Mouse (Mus musculus) embryonic facial prominence, embryonic 15.5 days (tissue): Measurements from ENCODE around the gene Prkcz. TPM values are rescaled to one million over a fixed set of nuclear protein-coding genes. Genes with fewer than 3 reads are reported as not detected.
A peak's percentile ranks its signal among the peaks of the same experiment; 100 is the strongest.

ENCODE experiments used
- ATAC-seq: fragments of 200-750 bp; cut with Nextera tagmentation; 2 replicates; pipeline ENCODE4 v1.8.0; 2017; ENCODE audit warnings: low read depth, moderate TSS enrichment; ENCODE audit not compliant: insufficient number of reproducible peaks, low FRiP score, low TSS enrichment
- H3K27ac ChIP-seq: fragments of 300-500 bp; sonication (generic); replicated peaks from 2 replicates; pipeline ENCODE4 v1.5.1; 2015; ENCODE audit warnings: mild to moderate bottlenecking, inconsistent platforms
- H3K27me3 ChIP-seq: fragments of 300-500 bp; sonication (generic); 2 replicates; pipeline ENCODE4 v1.6.1; 2015; ENCODE audit warnings: inconsistent platforms
- H3K36me3 ChIP-seq: fragments of 300-500 bp; sonication (generic); 2 replicates; pipeline ENCODE4 v1.6.1; 2015; ENCODE audit warnings: mild to moderate bottlenecking, inconsistent platforms
- H3K4me1 ChIP-seq: fragments of 300-500 bp; sonication (generic); 2 replicates; pipeline ENCODE4 v1.6.1; 2015; ENCODE audit warnings: inconsistent platforms
- H3K4me2 ChIP-seq: fragments of 300-500 bp; sonication (generic); replicated peaks from 2 replicates; pipeline ENCODE4 v1.6.1; 2015; ENCODE audit warnings: mild to moderate bottlenecking, inconsistent platforms
- H3K4me3 ChIP-seq: fragments of 300-500 bp; sonication (generic); replicated peaks from 2 replicates; pipeline ENCODE4 v1.5.1; 2015; ENCODE audit warnings: mild to moderate bottlenecking, inconsistent platforms
- H3K9ac ChIP-seq: fragments of 300-500 bp; sonication (generic); 2 replicates; pipeline ENCODE4 v1.6.1; 2015; ENCODE audit warnings: inconsistent platforms
- H3K9me3 ChIP-seq: fragments of 300-500 bp; sonication (generic); replicated peaks from 2 replicates; pipeline ENCODE4 v1.6.1; 2016; ENCODE audit warnings: inconsistent platforms
- WGBS: fragments of 180-500 bp; shearing (Covaris S2); methylation state at CpG from one replicate; pipeline ENCODE4 v1.1.7; 2015; 5-methylcytosine and 5-hydroxymethylcytosine counted together
- polyA plus RNA-seq: library from polyadenylated mRNA; unstranded; fragments of >200 nt; fragmentation: Nextera tagmentation; extraction: Ambion mirVana; gene quantifications from 2 replicates; pipeline ENCODE4 v1.2.1, GENCODE M21; 2015

Gene Prkcz
- polyA plus RNA-seq, 1 experiment from 2014 or later, result 12.4 TPM

DNA sequence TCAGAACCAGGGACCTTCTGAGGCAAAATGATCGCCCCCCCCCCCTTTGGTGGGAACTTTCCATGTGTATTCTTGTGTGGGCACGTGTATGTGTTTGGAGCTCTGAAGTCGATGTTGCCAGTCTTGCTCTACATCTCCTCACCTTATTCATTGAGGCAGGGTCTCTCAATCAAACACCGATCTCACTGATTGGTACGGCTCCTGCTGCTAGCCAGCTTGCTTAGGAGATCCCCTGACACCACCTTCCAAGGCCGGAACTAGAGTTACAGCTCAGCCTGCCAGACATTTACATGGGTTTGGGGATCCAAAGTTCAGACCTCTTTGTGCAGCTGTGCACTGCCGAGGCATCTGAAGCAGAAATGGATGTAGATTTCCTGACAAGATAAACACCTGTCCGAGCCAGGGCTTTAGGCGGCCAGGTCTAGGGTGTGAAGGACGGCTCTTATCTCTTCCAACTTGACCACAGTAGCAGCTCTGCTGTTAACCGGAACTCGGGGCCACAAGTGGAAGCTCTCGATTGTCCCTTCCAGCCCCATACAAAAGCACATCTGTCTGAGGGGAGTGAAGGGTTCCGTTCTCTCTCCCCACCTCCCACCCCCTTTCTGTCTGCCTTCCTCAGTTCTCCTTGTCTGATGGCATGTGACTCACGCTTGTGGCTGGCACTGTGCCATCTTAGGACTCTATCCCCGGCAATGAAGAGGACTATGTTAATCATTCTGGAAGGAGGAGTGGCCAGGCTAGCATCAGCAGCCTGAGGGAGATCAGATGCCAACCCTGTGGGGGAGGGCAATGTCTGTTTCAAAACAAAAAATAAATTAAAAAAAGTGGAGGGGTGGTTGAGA lies 81.0 kb downstream of the Prkcz start:
- no peaks in the 10 kb centered on the region for H3K27me3 ChIP-seq
- ATAC-seq, result no peak
- H3K4me1 ChIP-seq, result peaks cover 58% of the 10 kb centered on the region
- H3K4me3 ChIP-seq, result no peak overlapping the region
- 0 out of 2 replicates have a peak overlapping the region, but pooled peaks have one; percentile 40 for H3K27ac ChIP-seq
- no peak overlapping the region for H3K4me2 ChIP-seq
- H3K9ac ChIP-seq, result no peak overlapping the region
- H3K9me3 ChIP-seq, result no peaks in the 10 kb centered on the region
- WGBS, result 56% methylated on average over 16 of the region's 16 CpGs
- no peaks in the 10 kb centered on the region for H3K36me3 ChIP-seq

DNA sequence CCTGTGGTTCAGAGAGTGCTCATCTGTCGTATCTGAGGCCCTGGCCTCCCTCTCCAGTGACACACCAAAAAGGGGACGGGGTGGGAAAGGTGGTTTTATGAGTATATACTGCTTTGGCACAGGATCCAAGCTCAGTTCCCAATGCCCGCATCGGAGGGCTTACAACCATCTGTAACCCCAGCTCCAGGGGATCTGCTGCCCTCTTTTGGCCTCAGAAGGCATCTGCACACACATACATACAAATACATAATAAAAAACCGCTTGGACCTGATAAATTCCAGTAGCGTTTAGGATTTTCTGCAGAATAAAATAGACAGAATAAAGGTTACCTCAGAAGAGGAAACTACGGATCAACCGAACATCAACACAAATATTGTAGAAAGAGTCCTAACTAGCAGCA lies 82.1 kb downstream of the Prkcz start:
- no peak for ATAC-seq
- WGBS, result 79% methylated on average over 8 of the region's 8 CpGs
- no peaks in the 10 kb centered on the region for H3K9me3 ChIP-seq
- no peak overlapping the region for H3K4me3 ChIP-seq
- H3K9ac ChIP-seq, result no peak overlapping the region
- H3K27ac ChIP-seq, result peak overlapping the region; percentile 31; the same call in 1 of the 2 replicates
- H3K4me1 ChIP-seq, result peaks cover 56% of the 10 kb centered on the region
- no peaks in the 10 kb centered on the region for H3K27me3 ChIP-seq
- no peaks in the 10 kb centered on the region for H3K36me3 ChIP-seq
- no peak overlapping the region for H3K4me2 ChIP-seq

DNA sequence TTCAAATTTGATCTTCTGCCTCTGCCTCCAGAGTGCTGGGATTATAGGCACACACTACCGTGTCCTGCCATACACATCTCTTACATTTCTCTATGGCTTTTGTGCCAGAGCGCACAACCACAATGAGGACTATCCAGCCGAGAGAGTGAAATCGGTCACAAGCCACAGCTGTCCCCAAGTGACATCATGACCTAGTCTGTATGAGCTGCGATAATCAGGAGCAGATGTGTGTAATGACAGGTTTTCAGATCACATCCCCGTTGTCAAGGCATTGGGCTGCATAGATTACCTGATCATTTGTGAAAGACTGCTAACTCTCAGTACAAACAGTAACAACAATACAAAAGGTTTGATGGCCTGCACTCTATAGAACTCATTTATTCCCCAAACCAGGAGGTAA lies 83.2 kb downstream of the Prkcz start:
- no peaks in the 10 kb centered on the region for H3K36me3 ChIP-seq
- peaks cover 45% of the 10 kb centered on the region for H3K4me1 ChIP-seq
- H3K9me3 ChIP-seq, result no peaks in the 10 kb centered on the region
- ATAC-seq, result no peak
- H3K27ac ChIP-seq, result no peak overlapping the region
- H3K27me3 ChIP-seq, result no peaks in the 10 kb centered on the region
- no peak overlapping the region for H3K9ac ChIP-seq
- no peak overlapping the region for H3K4me2 ChIP-seq
- H3K4me3 ChIP-seq, result no peak overlapping the region
- 37% methylated on average over 6 of the region's 6 CpGs for WGBS

DNA sequence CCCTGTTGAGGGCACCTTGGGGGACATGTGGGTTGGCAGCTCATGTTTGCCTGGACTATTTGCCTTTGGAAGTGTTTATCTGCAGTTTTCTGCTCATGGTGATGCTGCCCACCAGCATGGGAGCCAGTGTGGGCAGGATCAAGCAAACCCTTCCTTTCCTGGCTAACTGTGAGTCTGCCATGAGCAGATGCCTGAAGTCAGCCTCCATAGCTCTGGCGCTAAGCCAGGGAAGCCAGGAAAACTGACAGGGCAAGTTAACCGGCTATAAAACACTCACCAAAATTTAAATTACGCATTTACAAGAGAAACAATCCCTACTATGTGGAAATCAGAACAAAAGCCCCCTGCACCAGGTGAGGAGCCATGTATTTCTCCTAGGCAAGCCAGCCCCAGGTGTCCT lies 86.3 kb downstream of the Prkcz start:
- Histone ChIP-seq H3K27me3 (no peaks in the 10 kb centered on the region), H3K4me1 (peaks cover 14% of the 10 kb centered on the region; the same call in 1 of the 2 replicates), H3K36me3 (no peaks in the 10 kb centered on the region), H3K4me2 (no peak overlapping the region), H3K9ac (no peak overlapping the region), H3K9me3 (no peaks in the 10 kb centered on the region), H3K4me3 (no peak overlapping the region), H3K27ac (no peak overlapping the region; the same call in 1 of the 2 replicates)
- ATAC-seq, result no peak
- WGBS, result 44% methylated on average over 3 of the region's 3 CpGs

DNA sequence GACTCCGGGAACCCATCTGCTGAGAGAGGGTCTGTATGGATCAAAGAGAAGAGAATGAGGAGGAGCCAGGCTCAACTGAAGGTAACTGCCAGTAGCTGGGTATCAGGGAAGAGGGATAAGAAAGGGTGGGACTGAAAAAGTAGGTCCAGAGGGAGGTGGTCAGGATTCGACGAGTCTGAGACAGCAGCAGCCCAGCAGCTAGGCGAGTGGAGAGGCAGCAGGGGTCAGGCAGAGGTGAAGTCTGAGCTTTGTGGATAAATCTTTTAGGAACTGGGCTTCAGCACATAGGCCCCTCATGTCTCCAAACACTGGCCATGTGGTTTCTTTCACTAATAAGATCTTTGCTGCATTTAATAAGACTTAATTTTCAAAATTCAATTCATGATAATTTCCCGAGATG lies 86.7 kb downstream of the Prkcz start:
- Histone ChIP-seq H3K27ac (no peak overlapping the region; the same call in 1 of the 2 replicates), H3K36me3 (no peaks in the 10 kb centered on the region)
- no peak for ATAC-seq

DNA sequence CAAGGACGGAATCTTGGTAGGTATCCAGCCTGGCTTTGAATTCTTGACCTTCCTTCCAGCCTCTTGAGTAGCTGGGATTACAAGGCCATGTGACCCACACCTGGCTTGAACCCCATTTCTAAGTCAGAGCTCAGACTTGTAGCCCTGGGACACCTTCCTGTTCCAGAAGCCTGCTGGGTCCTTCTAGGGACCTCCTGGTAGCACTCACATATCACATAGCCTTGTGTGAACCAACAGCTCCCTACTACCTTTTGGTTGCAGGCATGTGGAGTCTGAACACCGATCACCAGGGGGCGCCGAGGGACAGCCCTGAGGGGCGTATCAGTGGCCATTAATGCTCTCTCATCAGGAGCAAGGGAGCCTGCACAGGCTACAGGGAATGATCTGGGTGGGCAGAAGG lies 92.8 kb downstream of the Prkcz start:
- H3K9me3 ChIP-seq, result no peaks in the 10 kb centered on the region
- H3K9ac ChIP-seq, result no peak overlapping the region
- H3K27ac ChIP-seq, result peak overlapping the region; percentile 35
- no peaks in the 10 kb centered on the region for H3K27me3 ChIP-seq
- no peak overlapping the region for H3K4me2 ChIP-seq
- H3K4me1 ChIP-seq, result peaks cover 35% of the 10 kb centered on the region
- peak; percentile 52 for ATAC-seq
- H3K36me3 ChIP-seq, result no peaks in the 10 kb centered on the region
- no peak overlapping the region for H3K4me3 ChIP-seq
- 33% methylated on average over 5 of the region's 5 CpGs for WGBS

More for the DNA sequence above, 86.7 kb downstream of the Prkcz start:
- Histone ChIP-seq H3K4me2 (no peak overlapping the region), H3K4me3 (no peak overlapping the region), H3K9ac (no peak overlapping the region), H3K9me3 (no peaks in the 10 kb centered on the region), H3K4me1 (peaks cover 11% of the 10 kb centered on the region; the same call in 1 of the 2 replicates), H3K27me3 (no peaks in the 10 kb centered on the region)
- WGBS, result 50% methylated on average over 5 of the region's 5 CpGs

DNA sequence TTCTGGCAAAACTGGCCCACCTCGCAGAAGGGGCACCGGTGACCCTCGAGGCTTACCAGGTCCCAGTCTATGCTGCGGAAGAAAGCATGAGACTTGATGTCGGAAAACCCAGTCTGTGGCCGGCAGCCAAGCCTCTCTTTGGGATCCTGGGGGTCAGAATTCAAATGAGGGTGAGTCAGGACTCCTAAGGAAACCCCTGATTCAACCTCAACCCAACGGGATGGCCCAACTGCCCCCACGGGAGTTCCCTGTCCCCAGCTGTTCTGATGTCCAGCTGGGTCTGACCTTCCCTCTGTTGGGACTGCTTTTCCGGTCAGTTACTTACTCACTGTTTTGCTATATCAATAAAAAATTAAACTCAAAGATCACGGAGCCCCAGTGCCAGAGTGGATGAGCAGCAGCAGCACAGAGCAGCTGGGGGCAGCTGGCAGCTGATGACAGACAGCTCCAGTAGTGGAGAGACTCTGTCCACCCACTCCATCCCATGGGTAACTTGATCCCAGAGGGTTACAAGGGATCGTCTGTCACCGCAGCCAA lies 93.5 kb downstream of the Prkcz start:
- H3K4me2 ChIP-seq, result no peak overlapping the region
- H3K4me3 ChIP-seq, result no peak overlapping the region
- H3K9me3 ChIP-seq, result no peaks in the 10 kb centered on the region
- no peaks in the 10 kb centered on the region for H3K27me3 ChIP-seq
- peak overlapping the region; percentile 35 for H3K27ac ChIP-seq
- H3K4me1 ChIP-seq, result peaks cover 35% of the 10 kb centered on the region
- H3K9ac ChIP-seq, result no peak overlapping the region
- ATAC-seq, result peak; percentile 29; the same call in 1 of the 2 replicates
- no peaks in the 10 kb centered on the region for H3K36me3 ChIP-seq
- 53% methylated on average over 12 of the region's 12 CpGs for WGBS

DNA sequence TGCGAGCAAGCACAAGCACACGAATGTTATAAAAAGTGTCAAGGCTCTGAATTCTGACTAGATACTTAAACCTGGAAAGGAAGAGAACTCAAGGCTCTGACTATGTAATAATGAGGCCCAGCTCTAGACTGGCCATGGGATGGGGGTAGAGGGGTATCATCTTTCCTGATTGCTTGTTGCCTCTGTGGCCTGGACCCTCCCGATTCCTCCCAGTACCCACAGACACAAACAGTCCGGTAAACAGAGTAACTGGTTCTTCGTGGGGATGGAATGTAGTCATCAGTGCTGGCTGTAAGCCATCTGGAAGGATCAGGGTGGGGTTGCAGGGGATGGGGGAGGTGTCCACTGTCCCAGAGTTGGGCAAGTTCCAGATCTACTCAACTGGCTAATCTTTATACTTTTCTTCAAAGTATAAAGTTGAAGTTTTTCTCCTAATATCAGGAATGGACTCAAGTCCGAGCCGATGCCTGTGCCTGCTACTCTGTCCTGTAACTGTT lies 94.1 kb downstream of the Prkcz start:
- Histone ChIP-seq H3K9me3 (no peaks in the 10 kb centered on the region), H3K36me3 (no peaks in the 10 kb centered on the region), H3K4me3 (no peak overlapping the region), H3K27me3 (no peaks in the 10 kb centered on the region), H3K27ac (peak overlapping the region; percentile 35), H3K4me2 (no peak overlapping the region), H3K9ac (no peak overlapping the region), H3K4me1 (peaks cover 35% of the 10 kb centered on the region)
- WGBS, result 40% methylated on average over 7 of the region's 7 CpGs
- no peak; the same call in 1 of the 2 replicates for ATAC-seq

DNA sequence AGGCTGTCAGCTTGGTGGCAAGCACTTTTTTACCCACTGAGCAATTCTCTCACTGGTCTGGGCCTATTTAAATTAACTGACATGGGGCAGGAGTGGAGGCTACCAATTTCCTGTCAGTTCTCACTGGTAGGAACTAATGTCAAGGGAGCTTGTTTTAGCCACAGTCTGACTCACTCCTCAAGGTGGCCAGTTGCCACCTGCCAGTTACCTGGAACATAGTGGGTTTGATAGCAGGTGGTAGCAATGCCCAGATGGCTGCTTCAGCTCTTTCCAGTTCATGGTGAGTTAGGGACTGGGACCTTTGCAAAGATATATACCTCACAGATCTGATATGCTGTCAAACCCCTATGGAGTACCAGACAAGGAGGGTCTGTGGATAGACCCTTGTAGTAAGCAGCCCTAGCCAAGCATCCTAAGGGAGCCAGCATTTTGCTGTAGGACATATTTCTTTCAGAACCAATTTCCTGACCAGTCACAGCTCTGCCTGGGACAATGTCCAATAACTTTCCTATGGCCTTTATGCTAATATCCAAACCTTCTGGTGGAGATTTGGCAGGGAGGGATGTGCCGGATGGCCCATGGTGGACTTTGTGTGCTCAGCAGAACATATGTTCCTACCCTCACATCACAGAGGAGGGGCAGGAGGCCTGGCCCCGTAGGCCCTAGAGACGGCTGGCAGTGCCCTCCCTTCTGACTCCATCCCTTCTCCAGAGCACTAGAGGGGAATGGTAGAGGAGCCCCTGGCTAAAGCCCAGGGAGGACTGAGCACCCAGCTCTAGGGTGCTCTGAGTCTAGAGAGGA lies 96.4 kb downstream of the Prkcz start:
- Histone ChIP-seq H3K4me2 (no peak overlapping the region), H3K9ac (no peak overlapping the region), H3K27me3 (no peaks in the 10 kb centered on the region), H3K9me3 (no peaks in the 10 kb centered on the region), H3K36me3 (no peaks in the 10 kb centered on the region), H3K27ac (no peak overlapping the region), H3K4me3 (no peak overlapping the region), H3K4me1 (peaks cover 35% of the 10 kb centered on the region)
- no peak for ATAC-seq
- 70% methylated on average over 3 of the region's 3 CpGs for WGBS

DNA sequence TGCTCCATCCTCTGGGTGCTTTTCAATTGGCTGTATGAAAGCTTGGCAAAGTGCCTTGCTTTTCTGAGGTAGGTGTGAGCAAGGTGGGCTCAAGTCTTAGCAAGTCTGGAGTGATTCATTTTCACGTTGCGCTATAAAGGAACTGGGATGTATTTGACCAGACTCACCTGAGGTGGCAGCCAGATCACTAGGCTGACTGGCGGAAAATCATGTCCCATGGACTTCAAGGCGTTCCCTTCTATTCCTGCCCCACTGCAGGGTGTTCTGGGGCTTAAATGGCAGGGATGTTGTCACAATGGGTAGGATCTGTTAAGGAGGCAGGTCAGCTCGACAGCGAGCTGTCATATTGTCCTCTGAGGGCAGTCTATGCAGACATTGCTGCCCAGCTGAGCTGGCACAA lies 108.9 kb downstream of the Prkcz start:
- Histone ChIP-seq H3K4me1 (peaks cover 35% of the 10 kb centered on the region), H3K27ac (peak overlapping the region; percentile 55), H3K4me3 (no peak overlapping the region), H3K36me3 (peaks cover 24% of the 10 kb centered on the region), H3K27me3 (no peaks in the 10 kb centered on the region), H3K9ac (0 out of 2 replicates have a peak overlapping the region, but pooled peaks have one; percentile 2), H3K4me2 (no peak overlapping the region; the same call in 1 of the 2 replicates), H3K9me3 (no peaks in the 10 kb centered on the region)
- WGBS, result 75% methylated on average over 6 of the region's 6 CpGs
- no peak for ATAC-seq

DNA sequence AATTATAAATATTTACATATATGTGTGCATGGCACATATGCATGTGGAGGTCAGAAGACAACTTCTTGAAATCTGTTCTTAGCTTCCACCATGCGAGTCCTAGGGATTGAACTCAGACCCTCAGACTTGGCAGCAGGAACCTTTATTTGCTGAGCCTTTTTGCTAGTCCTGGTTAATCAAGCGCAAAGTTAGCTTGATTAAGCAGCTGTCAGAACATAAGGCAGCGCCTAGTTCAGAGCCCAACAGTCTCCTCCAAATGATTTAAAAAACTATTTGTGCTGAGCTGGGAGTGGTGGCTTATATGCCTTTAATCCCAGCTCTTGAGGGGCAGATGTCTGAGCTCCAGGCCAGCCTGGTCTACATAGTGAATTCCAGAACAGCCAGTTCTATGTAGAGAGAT lies 110.0 kb downstream of the Prkcz start:
- Histone ChIP-seq H3K4me3 (peak overlapping the region; percentile 55), H3K4me2 (peak overlapping the region; percentile 89), H3K27me3 (no peaks in the 10 kb centered on the region), H3K9me3 (no peaks in the 10 kb centered on the region), H3K36me3 (peaks cover 15% of the 10 kb centered on the region), H3K27ac (peak overlapping the region; percentile 98; the same call in 1 of the 2 replicates), H3K9ac (no peak overlapping the region), H3K4me1 (peaks cover 44% of the 10 kb centered on the region)
- ATAC-seq, result no peak
- 62% methylated on average over 3 of the region's 3 CpGs for WGBS
